Mouse (Mus musculus) monocyte, adult 5-6 weeks (primary cell): ENCODE measurements around the gene Skap2. TPM values are rescaled to one million over a fixed set of nuclear protein-coding genes. Genes with fewer than 3 reads are reported as not detected.

Experiments
- ATAC-seq: fragments of 153-309, 156-312 bp; replicated peaks from 2 replicates; pipeline ENCODE4 v1.8.0; 2017; ENCODE audit warnings: mild to moderate bottlenecking; ENCODE audit not compliant: low TSS enrichment, insufficient number of reproducible peaks, severe bottlenecking, poor library complexity, low FRiP score
- total RNA-seq: library from RNA; stranded (forward); fragments of 200-1000, 200-491, 200-594 nt; gene quantifications from 3 replicates; pipeline ENCODE4 v1.2.3, GENCODE M21; 2017

Skap2 gene
- total RNA-seq, 1 experiment from 2014 or later, result 281 TPM

DNA sequence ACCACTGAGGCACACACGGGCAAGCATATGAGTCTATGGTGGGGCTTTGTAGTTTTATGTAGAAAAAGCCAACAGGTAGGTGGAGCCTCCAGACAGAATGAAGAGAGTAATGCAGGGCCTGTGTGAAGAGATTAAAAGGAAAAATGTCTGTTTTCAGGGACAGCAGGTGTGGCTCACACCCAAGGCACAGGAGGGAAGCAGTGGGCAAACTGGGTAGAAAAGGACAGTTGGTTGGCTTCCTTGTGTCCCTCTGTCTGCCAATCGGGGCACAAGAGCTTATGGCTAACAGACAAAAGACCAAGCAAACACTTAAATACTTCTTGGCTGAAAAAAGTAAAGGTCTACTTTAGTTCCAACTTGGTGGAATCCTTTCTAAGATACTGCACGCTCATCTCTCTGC is 145.8 kb downstream of the Skap2 start:
- ATAC-seq, result no peak

DNA sequence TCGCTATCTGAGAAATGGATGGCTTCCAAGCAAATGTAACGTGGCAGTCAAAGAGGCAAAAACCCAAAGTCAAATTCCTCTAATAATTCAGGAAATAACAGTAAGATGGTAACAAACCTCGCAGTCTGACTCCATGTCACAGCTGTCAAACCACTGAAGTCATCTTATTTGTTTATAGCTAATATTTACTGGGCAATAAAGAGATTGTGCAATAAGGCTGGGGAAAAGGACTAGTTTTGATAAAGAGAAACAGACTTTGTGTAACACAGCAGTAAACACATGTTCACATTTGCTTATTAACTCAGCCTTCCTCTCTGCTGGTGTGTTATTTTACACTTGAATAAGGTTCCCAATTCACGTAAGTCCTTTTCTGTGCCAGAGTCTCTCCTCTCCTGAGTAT is 148.8 kb downstream of the Skap2 start:
- no peak for ATAC-seq

DNA sequence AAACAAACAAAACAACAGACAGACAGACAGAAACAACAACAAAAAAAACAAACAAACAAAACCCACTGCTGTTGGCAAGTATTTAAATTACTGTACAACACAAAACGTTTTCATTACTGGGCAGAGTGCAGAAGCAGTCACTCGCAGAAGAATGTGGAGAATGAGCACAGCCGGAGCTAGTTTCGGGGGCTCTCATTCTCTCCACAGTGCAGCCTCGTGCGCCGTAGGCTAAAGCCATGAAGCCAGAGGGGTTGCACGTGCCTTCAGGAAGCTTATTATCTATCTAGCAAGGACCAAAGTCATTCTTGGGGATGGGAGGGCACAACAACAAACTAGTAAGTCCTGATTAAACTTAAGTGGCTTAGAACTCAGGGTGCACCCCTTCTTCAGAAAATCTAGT is 152.0 kb downstream of the Skap2 start:
- ATAC-seq, result no peak

DNA sequence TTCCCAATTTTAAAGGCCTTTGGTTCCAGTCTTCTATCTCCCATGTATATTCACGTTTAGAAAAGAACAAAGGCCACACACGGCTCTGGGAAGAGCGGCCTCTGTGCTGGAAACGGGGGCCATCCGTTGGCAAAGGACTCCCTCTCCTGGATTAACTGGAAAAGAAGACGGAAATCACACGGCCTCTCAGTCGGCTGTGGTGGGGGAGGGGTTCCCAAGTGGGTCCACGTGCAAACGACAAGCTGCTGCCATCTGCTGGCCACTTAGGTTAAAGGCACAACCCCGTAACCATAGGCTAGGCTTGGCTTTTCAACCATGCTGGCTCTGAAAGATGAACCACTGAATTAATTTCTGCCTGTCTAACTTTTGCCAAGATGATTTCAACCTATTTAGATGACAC is 154.5 kb downstream of the Skap2 start:
- peak; percentile 90 for ATAC-seq

DNA sequence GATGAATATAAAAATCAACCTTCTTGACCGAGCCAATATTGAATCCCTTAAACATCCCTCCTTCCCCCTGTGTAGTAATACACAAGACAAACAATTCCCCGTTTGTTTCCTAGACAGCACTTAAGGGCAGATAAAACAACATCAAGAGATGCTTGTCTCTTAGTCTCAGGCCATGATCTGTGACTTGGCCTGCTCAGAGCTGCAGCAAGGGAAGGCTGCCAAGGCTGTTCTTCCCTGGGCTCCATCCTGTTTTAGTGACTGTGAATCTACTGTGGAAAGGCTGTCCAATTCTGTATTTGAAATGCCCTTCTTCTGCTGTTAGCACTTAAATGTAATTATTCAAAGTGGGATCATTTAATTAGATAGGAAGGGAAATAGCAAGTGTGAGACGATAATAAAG is 159.1 kb downstream of the Skap2 start:
- ATAC-seq, result no peak

DNA sequence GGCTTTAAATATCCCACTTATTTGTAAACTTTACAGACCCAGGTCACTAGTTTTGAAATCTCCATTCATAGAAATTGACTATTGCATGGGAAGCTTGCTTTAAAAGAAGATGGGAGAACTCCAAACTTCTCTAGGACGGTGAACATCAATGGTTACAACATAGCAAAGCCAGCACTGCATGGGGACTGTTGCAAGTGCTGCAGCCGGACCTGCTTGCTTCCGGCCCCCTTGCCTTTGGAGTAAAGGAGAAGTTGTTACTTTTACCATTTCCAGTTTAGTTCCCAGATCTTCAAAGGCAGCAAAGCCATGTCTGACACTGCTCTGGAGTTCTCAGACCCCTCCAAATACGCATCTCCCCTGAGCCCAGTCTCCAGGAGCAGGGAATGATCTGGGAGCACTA is 159.7 kb downstream of the Skap2 start:
- 0 out of 2 replicates have a peak, but pooled peaks have one; percentile 5 for ATAC-seq

DNA sequence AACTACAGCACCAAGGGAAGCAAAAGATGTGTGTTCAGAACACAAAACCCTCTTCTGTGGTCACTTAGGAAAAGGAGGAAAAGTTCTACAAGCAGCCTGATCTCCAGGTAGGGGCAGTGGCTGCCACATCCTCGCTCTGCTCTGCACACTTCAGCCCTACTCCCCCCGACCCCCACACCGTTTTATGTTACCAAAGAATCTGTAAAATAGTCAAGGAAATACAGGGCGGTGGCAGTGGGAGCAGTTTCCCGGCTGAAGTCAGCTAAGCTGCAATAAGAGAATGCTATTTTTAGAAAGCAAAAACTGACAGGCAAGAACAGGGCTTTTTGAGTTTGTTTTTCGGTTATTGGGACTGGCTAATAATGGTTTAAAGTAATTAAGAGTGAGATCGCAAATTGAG is 160.8 kb downstream of the Skap2 start:
- no peak for ATAC-seq

DNA sequence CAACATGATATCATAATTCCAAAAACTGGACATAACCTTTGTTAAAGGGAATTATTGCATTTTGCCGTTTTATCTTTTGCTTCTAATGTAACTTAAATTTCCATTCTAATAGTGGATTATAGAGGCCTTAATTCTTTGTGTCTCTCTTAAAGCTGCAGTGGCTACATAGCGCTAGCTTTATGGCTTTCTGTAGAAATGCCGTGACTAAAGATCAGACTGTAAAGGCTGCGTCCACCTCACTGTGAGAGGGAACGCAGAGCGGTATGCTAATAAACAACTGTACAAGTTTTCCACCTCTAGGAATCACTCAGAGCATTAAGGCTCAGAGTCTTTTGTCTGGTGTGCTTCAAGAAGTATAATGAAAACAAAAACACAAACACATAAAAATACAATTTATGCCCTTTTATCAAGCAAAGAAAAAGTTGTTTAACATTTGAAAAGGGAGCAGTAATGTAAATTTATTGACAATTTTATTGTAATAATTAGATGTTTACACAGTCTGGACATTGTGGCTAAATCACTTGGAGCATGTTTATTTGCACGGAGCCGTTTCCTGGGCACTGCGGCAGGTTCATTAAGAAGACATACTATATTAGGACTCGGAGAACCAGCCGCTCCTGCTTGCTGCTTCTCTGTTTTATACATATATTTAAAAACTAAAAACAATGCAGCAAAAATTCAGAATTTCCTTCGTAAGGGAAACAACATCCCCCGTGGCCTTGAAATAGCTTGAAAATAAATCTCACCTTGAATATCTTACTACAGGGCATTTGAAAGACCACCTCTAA is 162.1 kb downstream of the Skap2 start:
- no peak for ATAC-seq

DNA sequence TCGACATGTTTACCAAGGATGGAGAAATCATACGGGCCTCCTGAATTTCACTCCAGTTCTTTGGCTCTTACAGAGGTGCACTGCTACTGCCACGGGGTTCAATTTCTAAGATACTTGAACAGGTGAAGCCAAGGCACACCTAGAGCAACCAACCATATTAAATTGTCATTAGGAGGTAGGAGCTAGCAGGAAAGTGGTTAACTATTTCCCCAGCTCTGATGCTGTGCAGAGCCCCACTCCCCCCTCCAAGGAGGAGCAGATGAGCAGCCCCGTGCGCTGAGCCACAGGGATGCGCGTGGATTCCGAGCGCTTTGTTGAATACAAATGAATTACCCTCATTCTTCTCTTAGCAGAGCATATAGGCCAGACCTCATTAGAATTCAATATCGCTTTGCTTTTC is 162.8 kb downstream of the Skap2 start:
- ATAC-seq, result no peak

DNA sequence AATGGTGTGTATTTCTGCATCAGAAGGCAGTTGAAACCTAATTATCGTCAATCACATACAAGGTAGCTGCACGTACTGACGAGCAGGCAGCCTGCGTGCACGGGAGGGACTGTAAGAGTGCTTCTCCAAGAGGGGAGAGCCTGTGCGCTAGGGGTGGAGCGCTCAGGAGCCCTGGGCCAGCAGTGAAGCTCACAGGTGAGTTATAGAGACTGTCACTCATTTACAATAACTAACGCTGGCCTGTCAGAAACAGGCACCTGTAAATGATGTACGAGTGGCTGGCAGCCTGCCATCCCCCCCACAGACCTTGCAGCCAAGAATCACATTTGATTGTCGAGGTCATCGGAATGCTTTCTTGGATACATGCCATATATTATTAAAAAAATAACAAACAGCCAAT is 168.2 kb downstream of the Skap2 start:
- no peak for ATAC-seq

DNA sequence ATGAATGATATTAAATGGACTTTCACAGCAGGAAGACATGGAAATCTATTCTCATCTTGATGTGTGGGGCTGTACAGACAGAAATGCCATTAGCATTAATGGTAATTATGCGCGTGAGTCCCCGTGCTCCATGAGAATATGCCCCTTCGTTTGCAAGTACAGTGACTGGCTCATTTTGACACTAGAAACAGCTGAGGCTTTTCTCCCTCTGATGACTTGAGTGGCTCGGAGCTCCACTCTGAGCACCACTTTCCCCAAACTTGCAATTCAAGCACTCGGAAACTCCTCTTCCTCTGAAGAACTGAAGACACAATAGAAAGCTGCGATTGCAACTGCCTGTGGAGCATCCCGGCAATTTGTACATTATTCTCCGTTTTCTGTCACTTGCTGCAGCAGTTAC is 169.3 kb downstream of the Skap2 start:
- no peak for ATAC-seq

DNA sequence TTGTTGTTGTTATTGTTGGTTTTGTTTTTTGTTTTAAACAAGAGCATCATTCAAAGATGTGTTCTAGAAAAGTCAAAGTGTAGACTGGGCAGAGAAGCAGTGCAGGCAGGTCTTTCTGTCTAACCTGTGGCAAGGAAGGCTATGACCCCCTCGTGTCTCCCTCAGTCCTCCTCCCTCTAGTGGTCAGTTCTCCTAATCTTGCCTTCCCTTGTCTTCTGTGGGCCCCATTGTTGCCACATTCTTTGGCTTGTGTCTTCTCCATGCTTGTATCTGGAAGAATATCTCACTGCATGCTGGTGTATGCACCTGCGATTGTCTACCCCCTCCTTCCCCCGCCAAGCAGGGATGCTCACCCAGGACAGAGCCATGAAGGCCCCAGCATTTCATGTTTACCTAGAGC is 174.2 kb downstream of the Skap2 start:
- no peak for ATAC-seq

DNA sequence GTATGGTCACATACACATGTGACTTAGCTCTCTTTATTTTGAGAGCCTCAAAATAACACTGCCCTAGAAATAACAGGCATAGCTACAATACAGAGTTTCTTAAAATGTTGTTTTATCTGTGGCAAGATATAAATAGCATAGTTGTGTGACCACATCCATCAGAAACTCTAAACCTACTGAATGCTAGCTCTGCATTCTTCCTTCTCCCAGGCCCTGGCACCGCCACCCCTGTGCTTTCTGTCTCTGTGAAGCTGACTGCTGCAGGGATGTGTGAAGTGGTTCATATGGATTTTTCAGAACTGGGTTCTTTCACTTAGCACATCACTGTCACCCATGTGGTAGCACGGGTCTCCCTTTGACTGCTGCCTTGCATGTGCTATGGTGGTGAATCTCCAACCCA is 179.0 kb downstream of the Skap2 start:
- ATAC-seq, result no peak

DNA sequence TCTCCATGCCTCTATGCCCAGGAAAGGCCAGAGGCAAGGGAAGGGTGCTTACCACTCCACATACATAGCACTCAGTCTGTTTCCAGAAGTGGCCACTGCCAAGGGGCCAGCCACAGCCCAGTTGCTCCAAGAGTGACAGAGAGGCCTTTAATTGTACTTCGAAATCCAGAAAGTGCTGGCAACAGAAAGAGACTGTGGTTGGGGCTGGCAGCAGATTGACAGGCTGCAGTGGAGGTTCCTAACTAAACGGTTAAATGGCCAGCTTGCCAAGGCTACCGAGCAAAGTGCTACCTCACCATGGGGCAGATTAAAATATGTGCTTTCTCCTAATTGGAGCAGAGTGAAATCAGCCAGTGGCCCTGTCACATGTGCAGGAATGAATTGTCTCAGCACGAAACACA is 186.7 kb downstream of the Skap2 start:
- ATAC-seq, result no peak

DNA sequence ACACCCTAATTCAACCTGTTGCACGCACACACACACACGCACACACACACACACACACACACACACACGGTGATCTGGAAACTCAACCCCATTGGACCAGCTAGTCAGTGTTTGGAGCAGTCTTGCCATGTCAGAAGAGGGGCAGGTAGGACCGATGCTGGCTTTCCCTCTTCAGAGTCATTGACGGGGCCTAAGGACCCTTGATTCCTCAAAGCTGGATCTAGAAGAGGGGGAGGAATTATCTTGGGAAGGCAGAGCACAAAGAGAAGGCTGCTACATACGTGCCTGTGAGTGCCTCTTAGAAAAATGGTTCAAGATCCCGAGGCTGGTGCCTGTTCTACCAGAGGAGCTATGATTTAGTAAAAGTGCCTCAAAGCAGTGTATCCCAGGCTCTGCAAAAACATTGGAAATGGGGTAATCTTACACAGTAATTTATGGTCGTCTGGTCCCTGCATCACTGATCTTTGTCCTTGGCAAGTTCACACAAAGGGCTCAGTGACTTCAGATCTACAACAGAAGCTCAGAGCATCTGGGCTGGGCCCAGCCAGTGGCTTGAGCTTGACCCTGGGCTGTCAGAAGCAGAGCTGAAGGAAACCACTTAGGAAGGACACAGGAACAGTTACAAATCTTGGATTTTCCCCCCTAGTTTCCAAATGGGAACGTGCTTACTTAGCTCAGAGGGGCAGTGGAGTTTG is 188.1 kb downstream of the Skap2 start:
- no peak for ATAC-seq

DNA sequence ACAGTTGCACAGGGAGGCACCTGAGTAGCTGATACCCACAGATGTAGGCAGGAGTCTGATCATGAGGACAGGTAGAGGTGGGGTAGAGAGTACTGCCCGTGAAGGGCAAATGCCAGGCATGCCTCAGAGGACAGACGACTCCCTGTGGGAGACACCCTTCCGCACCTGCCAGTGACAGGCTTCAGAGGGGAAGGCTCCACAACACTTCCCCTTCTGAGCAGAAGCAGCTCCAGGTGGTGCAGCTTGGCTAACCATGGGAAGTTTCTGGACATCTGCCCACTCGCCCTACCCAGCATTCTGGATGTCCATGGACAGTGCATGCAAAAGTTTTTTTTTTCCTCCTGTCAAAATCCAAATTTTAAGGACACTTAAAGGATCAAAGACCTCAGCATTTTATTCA is 190.3 kb downstream of the Skap2 start:
- no peak for ATAC-seq

DNA sequence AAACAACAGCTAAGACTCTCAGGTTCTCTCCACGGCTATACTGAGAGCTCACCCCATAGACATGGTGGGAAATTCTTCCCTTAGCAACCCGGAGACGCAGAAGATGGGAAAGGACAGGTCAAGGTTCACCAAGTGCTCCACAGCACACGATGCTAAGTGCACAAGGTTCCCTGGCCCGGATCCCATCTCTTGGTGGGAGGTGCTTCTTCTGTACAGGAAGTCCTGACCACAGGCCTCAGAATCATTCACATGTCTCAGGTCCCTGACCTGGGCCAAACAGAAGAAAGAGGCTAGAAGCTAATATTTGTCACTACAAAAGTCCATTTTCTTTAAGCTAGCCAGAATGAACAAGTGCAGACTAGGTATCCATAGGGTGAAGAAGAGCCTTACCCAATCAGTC is 191.5 kb downstream of the Skap2 start:
- ATAC-seq, result no peak

DNA sequence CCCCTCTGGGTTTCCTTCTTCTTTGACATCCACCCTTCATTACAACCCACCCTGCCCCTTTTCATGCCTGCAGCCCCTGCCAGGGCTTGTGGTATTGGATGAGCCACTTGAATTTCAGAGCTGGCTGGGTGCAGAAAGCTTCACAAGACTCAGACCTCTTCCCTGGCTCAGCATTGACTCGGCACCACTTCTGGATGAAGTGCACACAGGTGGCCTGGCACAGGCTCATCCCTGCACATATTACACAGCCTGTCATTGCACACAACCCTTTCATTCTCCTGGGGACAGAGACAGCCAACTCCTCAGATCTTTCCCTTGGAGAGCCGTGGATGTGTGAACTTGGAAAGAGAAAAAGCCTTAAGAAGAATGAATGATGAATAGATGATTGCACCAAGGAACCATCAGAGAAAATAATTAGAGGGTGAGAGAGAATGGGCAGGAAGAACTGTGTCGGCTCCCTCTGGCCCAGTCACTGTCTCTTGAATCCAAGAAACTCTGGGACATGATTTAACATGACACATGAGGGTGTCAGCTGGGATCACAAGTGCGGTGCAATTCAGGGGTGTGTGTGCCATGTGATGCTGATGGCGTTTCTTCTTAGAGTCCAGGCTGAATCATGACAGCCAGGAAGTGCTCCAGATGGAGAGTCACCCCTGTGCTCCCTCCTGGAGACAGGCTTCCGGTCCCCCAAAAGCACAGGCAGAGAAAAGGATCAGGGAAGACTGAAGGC is 195.3 kb downstream of the Skap2 start:
- ATAC-seq, result no peak

DNA sequence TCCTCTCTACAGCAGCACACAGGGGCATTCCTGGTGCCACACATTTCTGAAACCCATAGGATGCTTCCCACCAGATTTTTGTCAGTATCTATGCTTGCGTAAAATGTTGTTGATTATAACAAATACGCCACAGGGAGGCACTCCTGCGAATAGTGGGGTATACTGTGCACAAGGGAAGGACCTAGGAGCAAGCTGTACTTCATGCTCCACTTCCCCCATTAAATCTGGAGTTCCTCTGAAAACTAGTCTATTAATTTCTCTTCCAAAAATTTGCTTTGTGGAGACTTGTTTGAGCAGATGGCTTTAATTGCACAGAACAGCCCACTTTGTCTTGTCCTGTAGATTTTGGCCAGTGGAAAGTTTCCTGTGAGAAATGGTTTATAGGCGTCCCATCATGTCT is 201.4 kb downstream of the Skap2 start:
- ATAC-seq, result no peak
